Mouse (Mus musculus) CD8-positive naive resting alpha-beta T cell, adult 2 months (primary cell): ENCODE data around the gene Ppp1r8.

Experiments used
- DNase-seq, 2 experiments: peaks; one replicate each; pipeline ENCODE4 v3.0.0; 2022; ENCODE audit warnings: low read depth in 2 of 2, low spot score in 2 of 2

Gene Ppp1r8

GRCm38 (mm10) chr4:132783732-132784131 is 59.2 kb downstream of the Ppp1r8 start:
- peak in 1 of 2 experiments; percentile 25 for DNase-seq

GRCm38 (mm10) chr4:132780288-132780687 is 62.7 kb downstream of the Ppp1r8 start:
- no peak for DNase-seq

- no peak for DNase-seq
Measured at GRCm38 (mm10) chr4:132778562-132779201, 64.3 kb downstream of the Ppp1r8 start.
